Mouse (Mus musculus): Measurements from ENCODE around the gene Auh. TPM values are rescaled to one million over a fixed set of nuclear protein-coding genes. Genes with fewer than 3 reads are reported as not detected.
A peak's percentile ranks its signal among the peaks of the same experiment; 100 is the strongest.

The Auh gene
- 100 to 1,000 TPM; 103 to 112 (median 107) TPM for total RNA-seq (2022)

- DNase-seq (ENCODE audit: low spot score in 2 of 2): peak; percentile 42 to 67
Observed at GRCm38 (mm10) chr13:52929209-52930171, at the start of gene Auh. Gene Auh, minus strand, starts transcription at chr13:52929681.

DNA sequence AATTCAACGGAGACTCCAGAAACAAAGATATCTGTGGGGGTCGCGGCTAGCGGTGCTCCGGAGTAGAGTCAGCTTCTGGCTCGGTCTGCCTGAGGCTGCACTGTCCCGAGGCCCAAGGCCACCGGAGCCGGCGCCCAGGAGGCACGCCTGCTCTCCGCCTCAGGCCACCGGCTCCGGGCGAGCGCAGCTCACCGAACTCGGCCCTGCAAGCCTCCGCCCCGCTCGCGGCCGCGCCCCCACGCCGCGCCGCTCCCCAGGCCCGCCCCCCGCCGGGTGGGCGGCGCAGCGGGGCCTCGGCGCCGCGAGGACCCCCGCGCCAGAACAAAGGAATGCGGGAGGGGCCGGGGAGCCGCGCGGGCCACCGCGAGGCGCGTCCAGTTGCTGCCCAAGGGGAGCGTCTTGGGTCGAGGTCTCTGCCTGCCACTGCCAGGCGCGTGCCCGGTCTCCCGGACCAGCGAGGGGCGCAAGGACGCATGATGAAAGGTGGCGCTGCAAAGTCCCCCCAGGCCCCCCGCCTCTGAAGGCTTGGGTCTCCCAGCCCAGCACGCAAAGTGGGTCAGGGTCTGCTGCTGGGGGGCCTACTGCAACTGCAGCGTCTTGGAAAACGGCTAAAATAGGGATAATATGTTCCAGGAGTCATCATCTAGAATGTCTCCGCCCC is 49.0 kb upstream of the Auh start:
- DNase-seq (ENCODE audit: low spot score in 2 of 2): no peak

- no peak for DNase-seq (ENCODE audit: low spot score in 2 of 2)
Observed at GRCm38 (mm10) chr13:52977757-52978156, 48.3 kb upstream of the Auh start.

DNA sequence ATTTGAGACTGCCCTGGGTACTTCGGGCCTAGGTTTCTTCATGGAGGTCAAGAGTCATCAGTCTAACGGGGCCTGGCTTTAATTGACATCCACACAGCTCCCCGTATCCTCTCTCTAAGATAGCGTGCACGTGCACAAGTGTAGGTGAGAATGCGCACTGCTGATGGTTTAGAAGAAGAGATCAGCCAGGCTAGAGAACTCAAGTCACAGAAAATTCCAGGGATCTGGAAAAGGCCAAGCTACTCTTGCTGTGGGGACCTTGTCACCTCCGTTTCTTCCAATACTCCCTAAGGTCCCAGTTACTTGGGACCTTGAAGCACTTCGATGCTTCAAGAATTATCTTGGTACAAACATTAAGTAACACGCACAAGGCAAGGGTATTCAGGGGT is 47.7 kb upstream of the Auh start:
- DNase-seq (ENCODE audit: low spot score in 2 of 2): no peak

DNA sequence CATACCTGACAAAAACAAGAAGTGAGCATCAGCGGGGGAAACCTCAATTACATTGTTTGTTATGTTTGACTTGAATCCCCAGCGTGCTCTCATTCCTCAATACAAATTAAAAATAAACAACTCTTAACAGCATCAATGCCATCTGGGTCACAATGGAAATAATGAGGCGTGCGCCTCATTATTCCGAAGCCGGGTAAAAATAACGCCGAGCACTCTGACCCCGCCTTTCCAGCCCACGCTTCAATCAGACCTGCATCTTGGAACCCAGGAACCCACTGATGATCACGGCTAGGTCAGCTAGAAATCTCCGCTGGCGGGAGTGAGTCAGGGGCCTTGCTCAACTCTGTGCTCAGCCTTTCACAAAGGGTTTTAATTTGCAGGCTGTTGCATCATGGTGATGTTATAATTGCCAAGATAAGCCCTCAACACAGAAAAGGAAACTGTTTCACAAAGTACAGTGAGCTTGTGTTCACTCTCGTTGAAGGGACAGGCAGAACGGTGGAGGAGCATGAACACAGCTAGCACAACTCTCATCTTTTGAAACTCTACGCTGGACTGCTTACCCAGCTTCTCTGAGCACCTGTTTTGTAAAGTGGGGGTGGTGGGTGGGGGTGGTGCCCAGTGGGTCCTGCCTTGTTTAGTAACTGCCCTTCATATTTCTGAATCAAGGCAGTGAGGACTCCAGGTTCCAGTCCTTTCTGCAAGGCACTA is 47.2 kb upstream of the Auh start:
- DNase-seq (ENCODE audit: low spot score in 2 of 2): no peak

DNA sequence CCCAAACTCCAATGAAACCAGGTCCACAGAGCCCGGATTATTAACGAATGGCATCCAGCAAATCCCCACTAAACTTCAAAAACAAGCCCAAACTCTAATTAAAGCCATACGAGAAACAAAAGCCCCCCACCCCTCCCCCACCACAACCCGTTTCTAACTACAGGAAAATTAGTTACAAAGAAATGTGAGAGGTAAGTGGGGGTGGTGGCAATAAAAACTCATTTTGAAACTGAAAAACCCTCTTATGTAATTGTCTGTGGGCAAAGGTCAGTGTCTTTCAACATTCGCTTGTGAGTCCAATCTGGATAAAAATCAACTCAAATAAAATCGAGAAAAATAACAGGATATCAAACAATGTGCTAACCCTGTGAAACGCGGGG is 46.6 kb upstream of the Auh start:
- DNase-seq (ENCODE audit: low spot score in 2 of 2): no peak

DNA sequence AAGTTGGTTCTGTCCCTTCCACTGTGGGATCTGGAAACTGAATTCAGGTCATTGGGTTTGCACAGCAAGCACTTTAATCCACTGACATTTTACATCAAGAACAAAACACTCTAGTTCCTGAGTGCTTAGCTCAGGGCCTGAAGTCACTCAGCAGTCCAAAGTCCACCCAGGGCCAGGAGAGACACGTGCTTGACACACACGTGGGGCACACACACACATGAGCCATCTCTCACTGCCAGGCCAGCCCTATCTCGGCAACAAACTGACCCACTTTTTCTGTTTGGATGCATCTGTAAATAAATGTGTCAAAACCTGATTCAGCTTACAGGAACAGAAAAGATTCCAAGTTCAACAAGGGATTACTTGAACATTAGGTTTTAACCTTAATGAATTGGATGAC is 45.2 kb upstream of the Auh start:
- DNase-seq (ENCODE audit: low spot score in 2 of 2): no peak

GRCm38 (mm10) chr13:52973427-52973826 is 43.9 kb upstream of the Auh start:
- DNase-seq (ENCODE audit: low spot score in 2 of 2): no peak

DNA sequence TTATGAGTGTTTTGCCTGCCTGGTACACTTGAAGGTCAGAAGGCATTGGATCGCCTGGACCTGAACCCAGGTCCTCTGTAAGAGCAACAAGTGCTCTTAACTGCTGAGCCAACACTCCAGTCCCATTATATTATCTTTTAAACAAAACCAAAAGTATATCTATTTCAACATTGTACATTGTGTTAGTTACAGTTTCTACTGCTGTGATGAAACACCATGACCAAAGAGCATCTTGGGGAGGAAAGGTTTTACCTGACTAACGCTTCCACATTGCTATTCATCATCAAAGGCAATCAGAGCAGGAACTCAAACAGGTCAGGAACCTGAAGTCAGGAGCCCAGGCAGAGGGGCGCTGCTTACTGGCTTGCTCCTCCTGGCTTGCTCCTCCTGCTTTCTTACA is 43.1 kb upstream of the Auh start:
- no peak for DNase-seq (ENCODE audit: low spot score in 2 of 2)

- no peak for DNase-seq (ENCODE audit: low spot score in 2 of 2)
Observed at GRCm38 (mm10) chr13:52970876-52971275, 41.4 kb upstream of the Auh start.

GRCm38 (mm10) chr13:52962922-52963321 is 33.4 kb upstream of the Auh start:
- no peak for DNase-seq (ENCODE audit: low spot score in 2 of 2)

DNA sequence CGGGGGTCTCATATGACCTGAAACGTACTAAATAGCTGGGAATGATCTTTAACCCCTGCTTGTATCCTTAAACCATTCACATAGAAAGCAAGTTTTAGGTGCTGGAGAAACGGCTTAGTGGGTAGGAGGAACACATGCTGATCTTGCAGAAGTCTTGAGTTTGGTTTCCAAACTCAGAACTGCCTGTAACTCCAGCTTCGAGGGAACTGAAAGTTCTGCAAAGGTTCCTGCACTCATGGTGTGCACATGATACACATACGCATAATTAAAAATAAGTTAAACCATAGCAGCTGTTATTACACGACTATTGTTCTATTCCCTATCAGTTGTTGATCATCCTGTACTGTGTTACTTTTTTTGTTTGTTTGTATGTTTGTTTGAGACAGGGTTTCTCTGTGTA is 32.9 kb upstream of the Auh start:
- no peak for DNase-seq (ENCODE audit: low spot score in 2 of 2)

- no peak for DNase-seq (ENCODE audit: low spot score in 2 of 2)
Observed at GRCm38 (mm10) chr13:52953779-52954553, 24.5 kb upstream of the Auh start.

DNA sequence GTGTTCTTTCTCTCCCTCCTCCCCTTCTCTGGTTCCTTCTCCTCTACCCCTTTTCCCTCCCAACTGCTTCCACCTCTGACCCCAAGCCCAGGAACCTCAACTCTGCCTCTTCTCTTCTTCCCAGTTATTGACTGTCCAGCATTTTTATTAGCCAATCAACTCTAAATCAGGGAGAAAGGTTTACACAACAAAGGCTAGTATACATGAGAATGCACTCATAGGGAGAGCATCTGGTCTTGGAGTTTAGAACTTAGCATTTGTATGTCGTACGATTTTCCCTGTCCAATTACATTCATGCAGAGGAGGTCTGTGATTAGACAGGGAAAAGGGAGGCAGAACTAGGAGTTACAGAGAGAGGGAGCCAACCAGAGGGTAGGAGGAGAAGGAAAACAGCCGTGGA is 19.7 kb upstream of the Auh start:
- no peak for DNase-seq (ENCODE audit: low spot score in 2 of 2)

- DNase-seq (ENCODE audit: low spot score in 2 of 2): no peak
Observed at GRCm38 (mm10) chr13:52947545-52947944, 18.1 kb upstream of the Auh start.

GRCm38 (mm10) chr13:52945769-52946168 is 16.3 kb upstream of the Auh start:
- DNase-seq (ENCODE audit: low spot score in 2 of 2): no peak

DNA sequence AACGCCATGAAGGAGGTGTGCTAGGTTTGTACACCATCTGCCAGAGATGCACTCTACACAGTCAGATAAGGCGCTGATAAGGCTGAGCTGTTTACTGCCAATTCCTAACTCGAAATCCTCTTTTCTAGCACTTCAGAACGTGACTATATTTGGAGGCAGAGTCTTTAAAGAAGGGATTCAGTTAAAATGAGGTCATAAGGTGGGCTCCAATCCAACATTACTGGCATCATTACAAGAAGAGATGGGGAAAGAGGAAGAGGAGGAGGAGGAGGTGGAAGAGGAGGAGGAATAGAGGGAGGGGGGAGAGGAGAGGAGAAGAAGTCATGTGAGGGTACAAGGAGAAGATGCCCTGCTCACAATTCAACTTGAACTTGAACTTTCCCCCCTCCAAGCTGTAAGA is 14.6 kb upstream of the Auh start:
- DNase-seq (ENCODE audit: low spot score in 2 of 2): no peak

GRCm38 (mm10) chr13:52942876-52943388 is 13.5 kb upstream of the Auh start:
- no peak for DNase-seq (ENCODE audit: low spot score in 2 of 2)

- no peak for DNase-seq (ENCODE audit: low spot score in 2 of 2)
Observed at GRCm38 (mm10) chr13:52940956-52941355, 11.5 kb upstream of the Auh start.

GRCm38 (mm10) chr13:52930582-52930981 is 1.1 kb upstream of the Auh start:
- no peak for DNase-seq (ENCODE audit: low spot score in 2 of 2)

DNA sequence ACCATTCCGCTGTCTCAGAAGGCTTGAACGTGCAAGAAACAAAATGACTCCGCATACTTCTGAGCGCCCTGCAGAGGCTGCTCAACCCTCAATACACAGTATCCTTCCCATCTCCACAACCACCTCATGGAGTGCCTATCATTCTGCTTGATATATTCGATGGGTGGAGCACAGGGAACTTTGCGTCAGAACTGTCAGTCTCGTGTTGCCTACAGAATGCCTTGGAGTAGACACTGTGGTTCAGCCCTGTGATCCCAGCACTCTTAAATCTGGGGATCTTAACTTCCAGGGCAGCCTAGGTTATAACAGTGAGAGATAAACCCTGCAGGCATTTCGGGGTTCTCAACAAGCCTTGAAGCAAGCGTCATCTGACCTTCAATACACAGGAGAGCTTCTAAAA is 1.1 kb downstream of the Auh start:
- peak in 1 of 2 experiments; percentile 18 for DNase-seq (ENCODE audit: low spot score in 2 of 2)

Data from layer of hippocampus, adult 8-10 months (tissue).